7 mouse cellular contexts compared by ENCODE assay signal in genomic region chr11:69919661-69920265, GRCm38 (mm10). TPM values are rescaled to one million over a fixed set of nuclear protein-coding genes. Genes with fewer than 3 reads are reported as not detected.
DNase-seq lines count a peak whose midpoint lies in the region; ATAC-seq and TF ChIP-seq lines count a peak whose summit lies in the region.

No protein-coding gene starts in this region.

- intact Hi-C loops in heart, postnatal 10 days (cut with DNase I) = loop anchor here (2.0 kb wide), 1 partner anchor 39 kb away; the partner anchor contains the start of gene Kctd11

- peaks cover 0 to 14% of the 10 kb centered on the region in 2 experiments; a peak in 1 of 4 replicates for H3K4me1 ChIP-seq in ES-E14 (ENCODE audit: control insufficient read depth in 2 of 2, insufficient read depth in 2 of 2, low read length in 2 of 2, poor library complexity in 1 of 2)

- peak overlapping the region; percentile 100 for H3K9ac ChIP-seq in ES-E14 (ENCODE audit: insufficient read depth, low read depth, low read length, poor library complexity, severe bottlenecking)

- peak overlapping the region; percentile 99 for H3K27ac ChIP-seq in ES-E14 (ENCODE audit: insufficient read depth, low read depth, low read length, poor library complexity, severe bottlenecking)

- H3K9me3 ChIP-seq in ES-E14 (ENCODE audit: control insufficient read depth, insufficient read depth, low read depth, low read length) = no peaks in the 10 kb centered on the region

- ATAC-seq in erythroid progenitor cell, adult 5-6 weeks (replicated peaks; ENCODE audit: low FRiP score, poor library complexity, severe bottlenecking) = peak; percentile 64

- in situ Hi-C loops in ES-E14 (cut with MboI; ENCODE audit: low sequenced_read_pairs in 2 of 2, unreplicated experiment in 2 of 2) = no loop called here

- peaks cover 49% of the 10 kb centered on the region for H3K36me3 ChIP-seq in ES-E14 (ENCODE audit: control insufficient read depth, insufficient read depth, low read length, poor library complexity, severe bottlenecking)

- peak; percentile 77 for DNase-seq in ES-E14 (ENCODE audit: low read depth, low spot score)
- DNase-seq in adrenal gland, postnatal 4 days (ENCODE audit: low spot score in 2 of 2) = peak; percentile 35 to 69
- peak; percentile 88 to 91 for DNase-seq in heart, postnatal 10 days
- DNase-seq in kidney, postnatal 4 days = peak; percentile 81 to 90
- DNase-seq in lung, postnatal 4 days = peak; percentile 86 to 88
- DNase-seq in right cerebral cortex, postnatal 14 days = peak; percentile 36

- H3K4me3 ChIP-seq in ES-E14 (ENCODE audit: insufficient read depth in 1 of 2, low read depth in 1 of 2, low read length in 2 of 2, poor library complexity in 1 of 2, severe bottlenecking in 1 of 2) = peak overlapping the region; percentile 82 to 99

TF ChIP-seq in ES-E14, 5 proteins besides CTCF, POLR2A, EP300 and RAD21:
- TF ChIP-seq ZNF384 (IDR thresholded peaks at IDR 0.05; ENCODE audit: low read depth, low read length) (no peak), MAFK (IDR thresholded peaks at IDR 0.05; ENCODE audit: insufficient read depth, low read depth, low read length) (no peak), HCFC1 (IDR thresholded peaks at IDR 0.05; ENCODE audit: borderline replicate concordance, insufficient read depth, low read length) (no peak), CHD2 (IDR thresholded peaks at IDR 0.05; ENCODE audit: low read depth, low read length) (no peak; the same call in 1 of the 2 replicates), ZC3H11A (IDR thresholded peaks at IDR 0.05; ENCODE audit: borderline replicate concordance, low read depth, low read length) (no peak)

RNA-seq across cellular contexts. Expression of gene Eif5a, which starts 2.0 kb away (rescaled TPM):
- total RNA-seq in ES-E14 (2012; rRNA removed) = 754 and 926 TPM in 2 replicates
- total RNA-seq in adrenal gland, postnatal 4 days (2021) = 100 to 1,000 TPM; 598 to 600 TPM
- 394 and 471 TPM in 2 replicates for total RNA-seq in erythroid progenitor cell, adult 5-6 weeks (2015; ENCODE audit: low replicate concordance)
- 246 and 254 TPM in 2 replicates for total RNA-seq in erythroid progenitor cell, adult 5-6 weeks (2017; ENCODE audit: low replicate concordance)
- 100 to 1,000 TPM; 488 to 490 TPM for total RNA-seq in heart, postnatal 10 days (2021)

RNA-seq across cellular contexts. Expression of gene Gps2, which starts 6.1 kb away (rescaled TPM):
- total RNA-seq in ES-E14 (2012; rRNA removed) = 14.3 and 15.5 TPM in 2 replicates
- total RNA-seq in adrenal gland, postnatal 4 days (2021) = 10 to 100 TPM; 60.0 to 67.0 TPM
- 268 and 359 TPM in 2 replicates for total RNA-seq in erythroid progenitor cell, adult 5-6 weeks (2015; ENCODE audit: low replicate concordance)
- total RNA-seq in erythroid progenitor cell, adult 5-6 weeks (2017; ENCODE audit: low replicate concordance) = 130 and 161 TPM in 2 replicates
- 10 to 100 TPM; 29.4 to 30.5 TPM for total RNA-seq in heart, postnatal 10 days (2021)

RNA-seq across cellular contexts. Expression of gene Ybx2, which starts 15.8 kb away (rescaled TPM):
- 3.9 and 6.1 TPM in 2 replicates for total RNA-seq in ES-E14 (2012; rRNA removed)
- 10 to 100 TPM in 1 of 2 experiments, 1 to 10 TPM in 1; 9.7 to 20.6 TPM for total RNA-seq in adrenal gland, postnatal 4 days (2021)
- not detected in 2 replicates for total RNA-seq in erythroid progenitor cell, adult 5-6 weeks (2015; ENCODE audit: low replicate concordance)
- total RNA-seq in erythroid progenitor cell, adult 5-6 weeks (2017; ENCODE audit: low replicate concordance) = 3.9 TPM in 1 of 2 replicates, not detected in the other
- 10 to 100 TPM; 22.7 to 25.7 TPM for total RNA-seq in heart, postnatal 10 days (2021)

RNA-seq across cellular contexts. Expression of gene Neurl4, which starts 18.9 kb away (rescaled TPM):
- 66.3 and 98.2 TPM in 2 replicates for total RNA-seq in ES-E14 (2012; rRNA removed)
- total RNA-seq in adrenal gland, postnatal 4 days (2021) = 10 to 100 TPM; 45.9 to 53.3 TPM
- 8.6 and 8.8 TPM in 2 replicates for total RNA-seq in erythroid progenitor cell, adult 5-6 weeks (2015; ENCODE audit: low replicate concordance)
- total RNA-seq in erythroid progenitor cell, adult 5-6 weeks (2017; ENCODE audit: low replicate concordance) = 23.2 and 59.7 TPM in 2 replicates
- 10 to 100 TPM; 39.2 to 39.9 TPM for total RNA-seq in heart, postnatal 10 days (2021)

RNA-seq across cellular contexts. Expression of gene 2810408A11Rik, which starts 19.0 kb away (rescaled TPM):
- total RNA-seq in ES-E14 (2012; rRNA removed) = 3.3 and 5.7 TPM in 2 replicates
- 1 to 10 TPM; 4.8 to 5.6 TPM for total RNA-seq in adrenal gland, postnatal 4 days (2021)
- 2.5 TPM in 1 of 2 replicates, not detected in the other for total RNA-seq in erythroid progenitor cell, adult 5-6 weeks (2015; ENCODE audit: low replicate concordance)
- total RNA-seq in erythroid progenitor cell, adult 5-6 weeks (2017; ENCODE audit: low replicate concordance) = 0.51 TPM in 1 of 2 replicates, not detected in the other
- total RNA-seq in heart, postnatal 10 days (2021) = 1 to 10 TPM; 2.1 to 2.7 TPM

Comparison
In these comparisons a context has a peak if more than half of its experiments do, and no peak if none do; other contexts are left out.
1. Peak in every context shown above with its lines: DNase-seq, ATAC-seq, H3K4me3 ChIP-seq and H3K27ac ChIP-seq.
2. DNase-seq: peak in every context shown above with its lines; median percentile 90 in heart, postnatal 10 days; 87 in lung, postnatal 4 days; 86 in kidney, postnatal 4 days; 77 in ES-E14; 52 in adrenal gland, postnatal 4 days; 36 in right cerebral cortex, postnatal 14 days.